Mouse (Mus musculus) testis, adult 2 months (tissue): Measurements from ENCODE around the gene Arl10. TPM values are rescaled to one million over a fixed set of nuclear protein-coding genes. Genes with fewer than 3 reads are reported as not detected.
A peak's percentile ranks its signal among the peaks of the same experiment; 100 is the strongest.

Experiments used
- H3K27ac ChIP-seq: fragments of 200-500 bp; 2 replicates; pipeline ENCODE4 v1.5.1; 2012; ENCODE audit warnings: low read depth, low read length; ENCODE audit not compliant: control insufficient read depth, insufficient read depth
- H3K27me3 ChIP-seq: fragments of 200-500 bp; 2 replicates; pipeline ENCODE4 v1.6.1; 2012; ENCODE audit warnings: mild to moderate bottlenecking, low read length, moderate library complexity; ENCODE audit not compliant: control insufficient read depth, insufficient read depth
- H3K36me3 ChIP-seq: fragments of 200-500 bp; 2 replicates; pipeline ENCODE4 v1.6.1; 2012; ENCODE audit warnings: mild to moderate bottlenecking, low read length; ENCODE audit not compliant: control insufficient read depth, insufficient read depth
- H3K4me1 ChIP-seq: fragments of 200-500 bp; 2 replicates; pipeline ENCODE4 v1.6.1; 2012; ENCODE audit warnings: low read length; ENCODE audit not compliant: control insufficient read depth, insufficient read depth
- H3K4me3 ChIP-seq: fragments of 200-500 bp; 2 replicates; pipeline ENCODE4 v1.5.1; 2012; ENCODE audit warnings: low read depth, mild to moderate bottlenecking, low read length, moderate library complexity, mixed read lengths; ENCODE audit not compliant: control insufficient read depth
- CTCF ChIP-seq: fragments of 200-500 bp; IDR thresholded peaks from 2 replicates; pipeline ENCODE4 v1.5.1; 2012; ENCODE audit warnings: low read depth, mild to moderate bottlenecking, inconsistent platforms, low read length, moderate library complexity; ENCODE audit not compliant: control insufficient read depth, insufficient read depth, insufficient replicate concordance
- POLR2A ChIP-seq: fragments of 200-500 bp; IDR thresholded peaks from 2 replicates; pipeline ENCODE4 v1.6.1; 2012; ENCODE audit warnings: low read depth, mild to moderate bottlenecking, inconsistent platforms, low read length, moderate library complexity; ENCODE audit not compliant: control insufficient read depth
- polyA plus RNA-seq: library from polyadenylated mRNA; depleted of rRNA; stranded (reverse); fragments of >200 nt; gene quantifications from 2 replicates; pipeline ENCODE4 v1.2.3, GENCODE M21; 2012; rRNA removed

Arl10 gene
- 1.8 and 2.3 TPM in 2 replicates for polyA plus RNA-seq

DNA sequence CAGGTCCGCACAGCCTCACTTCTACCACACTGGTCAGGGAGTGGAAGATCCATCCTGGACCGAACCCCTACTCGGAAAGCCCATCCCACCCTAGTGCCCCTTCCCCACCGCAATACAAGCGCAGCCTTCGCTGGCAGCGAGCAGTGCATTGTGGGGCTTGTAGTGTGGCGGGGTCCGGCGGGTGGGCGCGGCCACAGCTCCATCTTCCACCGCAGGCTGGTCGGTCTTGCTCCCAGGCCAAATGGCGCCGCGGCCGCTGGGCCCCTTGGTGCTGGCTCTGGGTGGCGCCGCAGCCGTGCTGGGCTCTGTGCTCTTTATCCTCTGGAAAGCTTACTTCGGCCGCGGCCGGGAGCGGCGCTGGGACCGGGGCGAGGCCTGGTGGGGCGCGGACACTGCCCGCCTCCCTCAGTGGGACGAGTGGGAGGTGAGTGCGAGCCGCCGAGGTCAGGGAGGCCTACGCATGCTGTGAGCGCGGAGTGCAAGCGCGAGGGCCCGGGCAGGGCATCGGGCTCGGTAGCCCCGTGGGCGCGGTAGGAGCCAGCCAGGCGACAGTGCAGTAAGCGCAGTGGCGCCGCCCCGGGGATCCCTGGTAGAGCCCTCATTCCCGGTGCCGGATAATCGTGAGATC lies at the start of gene Arl10:
Gene Arl10 (plus strand): TSS at position 162 of the 628 bp plus-strand sequence.
- peaks cover 13% of the 10 kb centered on the region for H3K4me1 ChIP-seq

DNA sequence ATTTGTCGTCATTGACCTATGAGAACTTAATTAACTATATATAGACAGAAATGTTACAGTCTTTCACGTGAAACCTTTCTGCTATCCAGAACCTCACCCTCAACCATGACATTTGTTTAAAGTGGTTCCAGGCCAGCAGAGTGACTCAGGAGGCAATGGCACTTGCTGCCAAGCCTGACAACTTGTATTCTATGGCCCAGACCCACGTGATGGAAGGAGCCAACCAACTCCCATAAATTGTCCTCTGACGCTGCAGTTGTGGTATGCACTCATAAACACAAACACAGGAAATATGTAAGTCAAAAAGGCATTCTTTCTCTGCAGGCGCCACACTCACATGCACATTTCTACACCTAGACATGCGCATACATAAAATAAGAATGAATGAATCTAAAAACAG lies 47.7 kb upstream of the Arl10 start:
- Histone ChIP-seq H3K27me3 (no peaks in the 10 kb centered on the region), H3K4me3 (no peak overlapping the region), H3K4me1 (no peaks in the 10 kb centered on the region), H3K27ac (no peak overlapping the region), H3K36me3 (peaks cover 4% of the 10 kb centered on the region)
- TF ChIP-seq CTCF (no peak), POLR2A (no peak)

More for the DNA sequence above, at the start of gene Arl10:
- TF ChIP-seq CTCF: no peak
- TF ChIP-seq POLR2A: no peak; the same call in 1 of the 2 replicates
- H3K27ac ChIP-seq: no peak within 1 kb of the TSS
- H3K27me3 ChIP-seq: no peaks in the 10 kb centered on the region
- no peaks in the 10 kb centered on the region for H3K36me3 ChIP-seq
- peak within 1 kb of the TSS; percentile 83 for H3K4me3 ChIP-seq

DNA sequence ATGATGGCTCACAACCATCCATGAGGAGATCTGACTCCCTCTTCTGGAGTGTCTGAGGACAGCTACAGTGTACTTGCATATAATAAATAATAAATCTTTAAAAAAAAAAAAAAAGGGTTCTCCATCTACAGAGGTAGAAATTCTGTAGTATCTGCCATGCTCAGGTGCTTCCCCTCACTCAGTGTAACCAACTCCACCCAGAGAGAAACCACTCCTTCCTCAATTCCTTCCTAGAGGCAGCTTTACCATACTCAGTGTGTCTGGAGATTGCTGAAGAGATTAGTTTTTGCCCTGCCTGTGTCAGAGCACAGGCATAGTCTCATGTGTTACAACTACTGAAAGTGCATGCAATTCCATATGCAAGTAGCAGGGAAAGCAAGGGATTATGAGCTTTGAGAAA lies 42.7 kb upstream of the Arl10 start:
- Histone ChIP-seq H3K27me3 (no peaks in the 10 kb centered on the region), H3K4me1 (no peaks in the 10 kb centered on the region), H3K4me3 (no peak overlapping the region), H3K36me3 (peaks cover 6% of the 10 kb centered on the region), H3K27ac (no peak overlapping the region)
- TF ChIP-seq CTCF: no peak
- no peak for TF ChIP-seq POLR2A

- Histone ChIP-seq H3K4me3 (no peak overlapping the region), H3K4me1 (no peaks in the 10 kb centered on the region), H3K27ac (no peak overlapping the region), H3K36me3 (peaks cover 1% of the 10 kb centered on the region; the same call in 1 of the 2 replicates), H3K27me3 (no peaks in the 10 kb centered on the region)
- no peak for TF ChIP-seq CTCF
- TF ChIP-seq POLR2A: no peak
Observed at GRCm38 (mm10) chr13:54548036-54548435, 26.8 kb upstream of the Arl10 start.

DNA sequence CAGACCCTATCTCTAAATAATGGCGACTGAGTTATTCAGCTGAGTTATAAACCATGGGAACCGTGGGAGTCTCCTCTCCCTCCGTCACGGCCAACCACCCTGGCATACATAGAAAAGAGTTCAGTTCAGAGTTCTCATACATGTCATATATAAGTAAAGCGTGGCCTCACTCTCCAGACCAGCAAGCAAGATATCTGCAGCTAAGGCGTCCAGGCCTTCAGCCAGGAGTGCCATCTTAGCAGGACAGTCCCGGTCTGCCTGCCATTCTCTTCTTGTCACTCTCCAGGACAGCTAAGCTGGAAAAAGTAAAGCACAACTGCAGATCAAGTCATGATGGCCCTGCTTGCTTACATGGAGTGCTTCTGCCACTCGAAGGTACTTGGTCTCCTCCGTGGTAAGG lies 18.6 kb upstream of the Arl10 start:
- no peaks in the 10 kb centered on the region for H3K27me3 ChIP-seq
- TF ChIP-seq CTCF (no peak), POLR2A (no peak)
- no peak overlapping the region for H3K4me3 ChIP-seq
- no peak overlapping the region for H3K27ac ChIP-seq
- H3K36me3 ChIP-seq: peaks cover 5% of the 10 kb centered on the region
- no peaks in the 10 kb centered on the region for H3K4me1 ChIP-seq

DNA sequence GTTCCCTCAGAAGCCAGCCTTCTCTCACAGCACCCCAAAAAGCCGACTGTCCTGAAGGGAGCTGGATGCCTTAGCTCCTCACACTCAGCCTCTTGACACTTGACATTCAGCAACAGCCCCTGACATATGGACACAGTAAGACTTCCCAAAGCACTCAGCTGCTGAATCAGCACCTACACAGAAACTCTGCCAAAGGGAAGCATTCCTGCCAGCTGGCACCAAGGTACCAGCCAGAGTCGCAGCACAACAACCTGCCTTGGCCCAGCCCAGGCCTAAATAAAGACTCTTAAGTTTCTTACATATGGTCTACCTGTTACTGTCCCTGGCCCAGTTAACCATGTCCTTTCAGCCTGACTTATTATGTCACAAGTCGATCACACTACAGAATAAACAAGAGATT lies 18.0 kb upstream of the Arl10 start:
- Histone ChIP-seq H3K36me3 (peaks cover 5% of the 10 kb centered on the region), H3K27me3 (no peaks in the 10 kb centered on the region), H3K4me3 (no peak overlapping the region), H3K27ac (no peak overlapping the region), H3K4me1 (no peaks in the 10 kb centered on the region)
- TF ChIP-seq CTCF (no peak), POLR2A (no peak)

- no peak overlapping the region for H3K27ac ChIP-seq
- H3K36me3 ChIP-seq: peaks cover 5% of the 10 kb centered on the region
- no peaks in the 10 kb centered on the region for H3K27me3 ChIP-seq
- no peak overlapping the region for H3K4me3 ChIP-seq
- no peak for TF ChIP-seq POLR2A
- TF ChIP-seq CTCF: no peak
- H3K4me1 ChIP-seq: no peaks in the 10 kb centered on the region
Observed at GRCm38 (mm10) chr13:54557652-54558051, 17.2 kb upstream of the Arl10 start.

DNA sequence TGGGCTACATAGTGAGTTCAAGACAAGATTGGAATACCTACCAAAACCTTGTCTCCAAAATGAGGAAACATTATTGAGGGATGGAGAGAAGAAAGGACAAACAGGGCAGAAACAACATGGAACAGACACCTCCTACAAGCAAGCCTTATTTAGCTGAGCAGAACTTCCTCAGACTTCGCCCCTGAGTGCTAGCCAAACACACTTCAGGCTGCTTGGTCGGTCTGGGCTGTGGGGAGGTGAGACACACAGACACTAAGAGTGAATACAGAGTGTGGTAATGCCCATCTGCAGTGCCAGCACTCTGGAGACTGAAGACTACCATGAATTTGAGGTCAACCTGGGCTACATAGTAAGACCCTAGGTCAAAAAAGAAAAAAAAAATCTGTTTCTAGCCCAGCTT lies 15.2 kb upstream of the Arl10 start:
- Histone ChIP-seq H3K27ac (no peak overlapping the region), H3K36me3 (peaks cover 7% of the 10 kb centered on the region)

More for the DNA sequence above, 15.2 kb upstream of the Arl10 start:
- Histone ChIP-seq H3K4me1 (no peaks in the 10 kb centered on the region), H3K4me3 (no peak overlapping the region), H3K27me3 (no peaks in the 10 kb centered on the region)
- TF ChIP-seq POLR2A: no peak
- TF ChIP-seq CTCF: no peak
